Mouse (Mus musculus): ENCODE measurements around the gene Galr3. TPM values are rescaled to one million over a fixed set of nuclear protein-coding genes. Genes with fewer than 3 reads are reported as not detected.

The Galr3 gene
- total and polyA plus RNA-seq, 3 experiments, result 0.70 to 1.6 (median 1.2) TPM

DNA sequence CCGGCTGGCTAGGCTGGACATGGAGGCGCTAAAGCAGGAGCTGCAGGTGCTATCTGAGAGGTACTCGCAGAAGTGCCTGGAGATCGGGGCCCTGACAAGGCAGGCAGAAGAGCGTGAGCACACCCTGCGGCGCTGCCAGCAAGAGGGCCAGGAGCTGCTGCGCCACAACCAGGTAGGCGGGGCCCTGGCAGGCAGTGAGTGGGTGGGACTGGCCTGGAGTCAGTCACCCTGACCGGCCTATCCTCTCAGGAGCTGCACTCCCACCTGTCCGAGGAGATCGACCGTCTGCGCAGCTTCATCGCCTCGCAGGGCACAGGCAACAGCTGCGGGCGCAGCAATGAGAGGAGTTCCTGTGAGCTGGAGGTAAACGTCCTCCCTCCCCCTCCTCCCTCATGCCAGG is 39.6 kb upstream of the Galr3 start:
- Histone ChIP-seq H3K4me1 (ENCODE audit: control insufficient read depth in 1 of 2, insufficient read depth in 2 of 2) (peaks cover 16 to 50% of the 10 kb centered on the region in 2 experiments), H3K4me2 (ENCODE audit: insufficient read depth, low read depth, poor library complexity, severe bottlenecking) (no peak overlapping the region), H3K36me3 (replicated peaks in 1 of 2; ENCODE audit: control insufficient read depth in 1 of 2, insufficient read depth in 1 of 2, low read length in 1 of 2) (peaks cover 70 to 86% of the 10 kb centered on the region in 2 experiments), H3K9me3 (replicated peaks; ENCODE audit: low read length) (no peaks in the 10 kb centered on the region), H3K27me3 (replicated peaks) (no peaks in the 10 kb centered on the region), H3K27ac (ENCODE audit: insufficient read depth, low read depth) (no peak overlapping the region), H3K79me2 (replicated peaks; ENCODE audit: control insufficient read depth, extremely low read depth, insufficient read depth, poor library complexity, severe bottlenecking) (no peaks in the 10 kb centered on the region), H3K9ac (ENCODE audit: insufficient read depth, low read depth) (no peak overlapping the region), H3K4me3 (replicated peaks in 1 of 3; ENCODE audit: low read depth in 2 of 3, low read length in 2 of 3, poor library complexity in 1 of 3) (no peak overlapping the region)
- TF ChIP-seq EP300 (IDR thresholded peaks at IDR 0.05; ENCODE audit: low read length) (no peak), HCFC1 (IDR thresholded peaks at IDR 0.05; ENCODE audit: low read depth, low read length) (no peak), NELFE (IDR thresholded peaks at IDR 0.05; ENCODE audit: low read depth, low read length) (no peak), CHD1 (IDR thresholded peaks at IDR 0.05; ENCODE audit: low read depth, low read length) (no peak), PAX5 (IDR thresholded peaks at IDR 0.05; ENCODE audit: low read length) (no peak), USF2 (conservative IDR thresholded peaks at IDR 0.05; ENCODE audit: low read depth, low read length) (no peak)
- dilution Hi-C loops (cut with MboI; ENCODE audit: extremely low pct_ligation_motif_present, extremely low pct_unique_long_range_greater_than_20kb, low sequenced_read_pairs), result no loop called here
- in situ Hi-C loops (cut with MboI; ENCODE audit: low pct_ligation_motif_present, low pct_unique_long_range_greater_than_20kb, low sequenced_read_pairs), result no loop called here
- no peak for DNase-seq (ENCODE audit: extremely low read depth)

DNA sequence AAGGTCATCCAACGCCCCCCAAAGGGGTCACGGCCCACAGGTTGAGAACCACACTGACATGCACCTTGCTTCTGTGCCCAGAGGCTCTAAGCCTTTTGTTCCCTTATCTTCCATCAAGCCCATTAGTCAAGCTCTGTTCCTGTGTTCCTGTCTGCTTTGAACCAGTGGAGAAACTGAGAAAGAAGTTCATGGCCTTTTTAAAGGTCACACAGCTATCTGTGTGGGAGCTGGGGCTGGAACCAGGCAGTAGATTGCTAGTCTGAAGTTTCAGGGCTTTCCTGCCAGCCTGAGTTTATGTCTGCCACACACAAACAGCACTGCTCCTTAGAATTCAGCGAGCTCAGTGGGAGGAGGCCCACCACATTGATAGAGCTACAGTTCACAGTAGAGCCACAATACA is 38.6 kb upstream of the Galr3 start:
- H3K27me3 ChIP-seq (replicated peaks), result no peaks in the 10 kb centered on the region
- H3K9ac ChIP-seq (ENCODE audit: insufficient read depth, low read depth), result no peak overlapping the region
- H3K9me3 ChIP-seq (replicated peaks; ENCODE audit: low read length), result no peaks in the 10 kb centered on the region
- H3K36me3 ChIP-seq (replicated peaks in 1 of 2; ENCODE audit: control insufficient read depth in 1 of 2, insufficient read depth in 1 of 2, low read length in 1 of 2), result peaks cover 66 to 86% of the 10 kb centered on the region in 2 experiments
- dilution Hi-C loops (cut with MboI; ENCODE audit: extremely low pct_ligation_motif_present, extremely low pct_unique_long_range_greater_than_20kb, low sequenced_read_pairs), result no loop called here
- no peak overlapping the region for H3K4me3 ChIP-seq (replicated peaks in 1 of 3; ENCODE audit: low read depth in 2 of 3, low read length in 2 of 3, poor library complexity in 1 of 3)
- no peak for DNase-seq (ENCODE audit: extremely low read depth)
- no peak for TF ChIP-seq RCOR1 (conservative IDR thresholded peaks at IDR 0.05; ENCODE audit: low read depth, low read length)
- TF ChIP-seq PAX5 (IDR thresholded peaks at IDR 0.05; ENCODE audit: low read length), result no peak
- no peak for TF ChIP-seq JUND (conservative IDR thresholded peaks at IDR 0.05; ENCODE audit: low read depth, low read length)
- no peak for TF ChIP-seq JUN (IDR thresholded peaks at IDR 0.05; ENCODE audit: insufficient read depth, low read depth, low read length)
- no peak for TF ChIP-seq CHD2 (IDR thresholded peaks at IDR 0.05; ENCODE audit: low read length)
- TF ChIP-seq POLR2A (IDR thresholded peaks at IDR 0.05; ENCODE audit: low read depth, low read length), result no peak
- TF ChIP-seq ZMIZ1 (IDR thresholded peaks at IDR 0.05; ENCODE audit: low read depth, low read length), result no peak
- no peak for TF ChIP-seq CHD1 (IDR thresholded peaks at IDR 0.05; ENCODE audit: low read depth, low read length)
- no peak for TF ChIP-seq MAX (IDR thresholded peaks at IDR 0.05; ENCODE audit: low read length)
- no peak for TF ChIP-seq ELF1 (IDR thresholded peaks at IDR 0.05; ENCODE audit: low read depth, low read length)
- no peak for TF ChIP-seq TBP (conservative IDR thresholded peaks at IDR 0.05; ENCODE audit: low read depth, low read length)
- TF ChIP-seq ZKSCAN1 (IDR thresholded peaks at IDR 0.05; ENCODE audit: borderline replicate concordance, low read depth, low read length), result no peak
- TF ChIP-seq MXI1 (IDR thresholded peaks at IDR 0.05; ENCODE audit: low read depth, low read length), result no peak
- no peak for TF ChIP-seq POLR2AphosphoS2 (IDR thresholded peaks at IDR 0.05; ENCODE audit: low read depth, low read length)
- no peak for TF ChIP-seq MAZ (IDR thresholded peaks at IDR 0.05; ENCODE audit: low read depth, low read length)
- no peak for TF ChIP-seq CTCF (conservative IDR thresholded peaks at IDR 0.05 in 1 of 2, IDR thresholded peaks at IDR 0.05 in 1 of 2; ENCODE audit: low read depth in 2 of 2, low read length in 2 of 2)
- TF ChIP-seq KAT2A (IDR thresholded peaks at IDR 0.05; ENCODE audit: insufficient replicate concordance, low read length), result no peak
- no peak for TF ChIP-seq MEF2A (IDR thresholded peaks at IDR 0.05; ENCODE audit: borderline replicate concordance, low read depth, low read length)
- TF ChIP-seq UBTF (IDR thresholded peaks at IDR 0.05; ENCODE audit: low read depth, low read length), result no peak
- no peak for TF ChIP-seq HCFC1 (IDR thresholded peaks at IDR 0.05; ENCODE audit: low read depth, low read length)
- peaks cover 16 to 40% of the 10 kb centered on the region in 2 experiments for H3K4me1 ChIP-seq (ENCODE audit: control insufficient read depth in 1 of 2, insufficient read depth in 2 of 2)
- H3K27ac ChIP-seq (ENCODE audit: insufficient read depth, low read depth), result no peak overlapping the region
- in situ Hi-C loops (cut with MboI; ENCODE audit: low pct_ligation_motif_present, low pct_unique_long_range_greater_than_20kb, low sequenced_read_pairs), result no loop called here
- no peaks in the 10 kb centered on the region for H3K79me2 ChIP-seq (replicated peaks; ENCODE audit: control insufficient read depth, extremely low read depth, insufficient read depth, poor library complexity, severe bottlenecking)
- no peak overlapping the region for H3K4me2 ChIP-seq (ENCODE audit: insufficient read depth, low read depth, poor library complexity, severe bottlenecking)

All from CH12.LX (cell line).